Mouse (Mus musculus) spleen, postnatal 36 days (tissue): ENCODE results near the gene Pdss2.
"Not testable (repeated sequence)": the region's sequence is repeated elsewhere in the genome, so short reads cannot be mapped to it uniquely, and the experiment has no call there.

Experiments used
- DNase-seq, 2 experiments: peaks; one replicate each; pipeline ENCODE4 v3.0.0; 2022; ENCODE audit warnings: low spot score in 2 of 2, mixed read lengths in 1 of 2

Pdss2 gene

DNA sequence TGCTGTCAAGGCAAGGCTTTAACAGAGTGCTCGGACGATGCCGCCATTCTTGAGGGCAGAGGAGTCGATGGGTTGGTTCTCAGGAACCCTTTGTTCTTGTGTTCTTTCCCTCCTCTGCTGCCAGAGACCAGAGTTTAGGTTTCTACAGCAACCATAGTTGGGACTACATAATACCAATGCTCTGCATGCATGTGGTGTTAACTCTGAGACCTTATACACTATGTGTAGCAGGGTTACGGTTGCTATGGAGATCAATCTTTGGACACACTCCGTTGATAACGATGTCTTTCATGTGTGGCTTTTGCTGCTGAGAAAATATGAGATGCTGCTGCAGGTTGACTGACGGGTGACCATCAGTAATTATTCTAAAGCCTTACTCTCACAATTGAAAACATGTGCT is 20.9 kb downstream of the Pdss2 start:
- DNase-seq: no peak

GRCm38 (mm10) chr10:43244262-43244806 is 23.0 kb downstream of the Pdss2 start:
- DNase-seq: no peak

- no peak for DNase-seq
These were observed 24.3 kb downstream of the Pdss2 start for GRCm38 (mm10) chr10:43245461-43246200.

DNA sequence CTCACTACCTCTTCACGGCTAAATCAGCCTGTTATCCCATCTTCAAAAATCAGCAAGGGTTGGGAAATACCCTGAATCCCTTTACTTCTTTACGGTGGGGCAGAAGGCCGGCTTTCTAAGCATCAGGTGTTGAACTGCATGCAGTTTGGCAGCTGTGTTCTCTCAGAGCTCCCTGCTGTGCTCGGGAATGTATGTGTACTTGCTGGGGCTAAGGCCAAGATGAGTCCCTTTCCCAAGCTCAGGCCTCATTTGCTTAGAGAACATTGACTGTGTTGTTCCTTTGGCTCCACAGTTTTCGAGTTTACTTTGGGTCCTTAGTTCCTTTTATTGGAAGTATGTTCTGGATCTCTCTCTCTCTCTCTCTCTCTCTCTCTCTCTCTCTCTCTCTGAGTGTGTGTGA is 26.7 kb downstream of the Pdss2 start:
- no peak for DNase-seq

DNA sequence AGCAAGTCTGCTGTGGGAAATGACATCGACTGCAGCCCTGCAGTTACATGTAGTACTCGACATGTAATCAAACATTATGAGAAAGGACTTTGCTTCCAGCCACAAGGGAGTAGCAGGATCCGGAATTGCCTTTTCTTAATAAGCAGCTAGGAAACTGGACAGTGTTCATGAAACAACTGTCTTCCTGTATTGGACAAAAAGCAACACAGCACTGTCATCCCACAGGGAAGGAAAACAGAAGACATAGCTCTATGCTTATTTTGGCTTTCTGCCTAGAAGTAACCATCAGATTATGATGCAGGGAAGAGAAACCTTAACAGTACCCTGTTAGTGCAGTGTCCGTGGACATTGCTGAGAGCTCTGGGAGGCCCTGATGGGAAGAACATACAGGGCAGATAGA is 31.0 kb downstream of the Pdss2 start:
- no peak for DNase-seq

DNA sequence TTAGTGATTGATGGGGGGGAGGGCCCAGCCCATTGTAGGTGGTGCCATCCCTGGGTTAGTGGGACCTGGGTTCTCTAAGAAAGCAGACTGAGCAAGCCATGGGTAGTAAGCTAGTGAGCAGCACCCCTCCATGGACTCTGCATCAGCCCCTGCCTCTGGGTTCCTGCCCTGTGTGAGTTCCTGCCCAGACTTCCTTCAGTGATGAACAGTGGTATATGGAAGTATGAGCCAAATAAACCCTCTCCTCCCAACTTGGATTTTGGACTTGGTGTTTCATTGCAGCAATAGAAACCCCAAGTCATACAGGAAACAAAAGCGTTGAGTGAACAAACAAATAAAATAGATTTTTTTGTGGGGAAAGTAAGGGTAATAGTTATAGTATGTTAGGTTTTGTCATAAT is 35.7 kb downstream of the Pdss2 start:
- not testable (repeated sequence) for DNase-seq

GRCm38 (mm10) chr10:43257500-43257899 is 36.2 kb downstream of the Pdss2 start:
- not testable (repeated sequence) for DNase-seq

DNA sequence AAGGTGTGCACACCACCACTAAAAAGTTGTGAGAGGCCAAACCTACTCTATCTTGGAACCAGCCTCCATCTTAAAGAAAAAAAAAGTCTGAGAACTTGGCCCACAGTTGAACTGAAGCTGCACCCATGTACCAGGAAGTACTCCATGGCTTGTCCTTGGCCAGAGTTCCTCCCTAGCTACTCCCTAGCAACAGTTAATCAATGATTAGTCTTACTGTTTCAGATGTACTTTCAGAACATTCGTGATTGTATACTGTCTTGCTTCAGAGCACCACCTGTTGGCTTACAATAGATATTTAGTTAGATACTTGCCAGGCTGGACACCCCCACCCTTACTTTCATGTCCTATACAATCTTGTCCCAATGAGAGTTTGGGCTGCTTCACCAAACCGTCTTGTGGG is 50.0 kb downstream of the Pdss2 start:
- DNase-seq: no peak

- no peak for DNase-seq
These were observed 51.1 kb downstream of the Pdss2 start for GRCm38 (mm10) chr10:43272381-43272780.

DNA sequence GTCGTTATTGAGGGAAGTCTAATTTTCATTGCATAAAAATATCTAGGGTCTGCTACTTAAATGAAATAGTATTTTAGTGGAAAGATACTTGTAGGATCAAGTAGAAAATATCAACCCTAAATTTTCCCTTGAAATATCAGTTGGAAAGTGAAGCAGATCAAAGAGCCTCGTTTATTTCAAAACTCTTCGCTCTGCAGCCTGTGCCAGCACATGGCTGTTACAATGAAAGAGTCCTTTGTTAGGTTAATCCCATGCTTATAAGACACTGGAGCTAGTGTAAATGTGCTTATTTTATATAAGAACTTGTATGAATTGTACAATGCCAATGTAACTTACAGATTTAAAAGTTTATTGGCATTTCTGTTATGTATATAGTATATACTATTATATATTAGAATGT is 51.8 kb downstream of the Pdss2 start:
- DNase-seq: no peak

GRCm38 (mm10) chr10:43275446-43275845 is 54.2 kb downstream of the Pdss2 start:
- DNase-seq: no peak

- DNase-seq: no peak
These were observed 54.9 kb downstream of the Pdss2 start for GRCm38 (mm10) chr10:43276116-43276659.

DNA sequence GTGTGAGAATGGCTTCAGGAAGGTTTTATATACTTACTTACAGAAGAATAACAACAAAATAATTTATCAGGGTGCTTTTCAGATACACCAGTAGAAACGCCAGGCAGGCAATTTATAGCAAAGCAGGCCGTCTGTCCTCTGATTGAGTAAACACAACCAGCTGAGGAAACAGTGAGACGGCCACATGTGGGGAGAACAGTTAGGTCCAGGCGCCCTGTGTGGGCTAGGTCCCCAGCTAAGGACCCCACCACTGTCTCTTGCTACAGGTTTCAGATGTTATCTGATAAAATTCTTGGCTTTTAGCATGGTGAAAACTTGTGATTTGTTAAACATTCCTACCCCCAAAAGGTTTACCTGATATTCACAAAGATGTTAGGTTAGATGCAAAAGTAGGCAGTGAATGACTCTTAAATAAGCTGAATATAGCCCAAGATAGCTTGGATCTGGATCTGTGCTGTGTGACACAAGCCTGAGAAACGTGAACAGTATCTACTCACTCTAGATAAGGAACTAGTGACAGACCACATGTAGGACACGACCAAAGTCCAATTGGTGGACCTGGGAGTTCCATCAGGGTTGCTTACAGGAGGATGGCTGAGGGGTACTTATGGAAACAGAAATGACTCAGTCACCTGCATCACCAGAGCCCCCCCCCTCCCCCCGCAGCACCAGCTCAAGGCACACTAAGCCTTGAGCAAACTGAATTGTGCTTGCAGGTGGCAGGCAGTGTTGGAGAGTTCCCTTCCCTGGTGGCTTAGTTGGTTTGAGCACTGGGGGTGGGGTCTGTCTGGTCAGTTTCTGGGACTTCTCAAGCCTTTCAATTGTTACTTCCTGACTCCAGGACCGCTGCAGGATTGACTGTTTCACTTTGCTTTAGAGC is 56.2 kb downstream of the Pdss2 start:
- no peak for DNase-seq

- DNase-seq: no peak
These were observed 58.5 kb downstream of the Pdss2 start for GRCm38 (mm10) chr10:43279637-43280288.

DNA sequence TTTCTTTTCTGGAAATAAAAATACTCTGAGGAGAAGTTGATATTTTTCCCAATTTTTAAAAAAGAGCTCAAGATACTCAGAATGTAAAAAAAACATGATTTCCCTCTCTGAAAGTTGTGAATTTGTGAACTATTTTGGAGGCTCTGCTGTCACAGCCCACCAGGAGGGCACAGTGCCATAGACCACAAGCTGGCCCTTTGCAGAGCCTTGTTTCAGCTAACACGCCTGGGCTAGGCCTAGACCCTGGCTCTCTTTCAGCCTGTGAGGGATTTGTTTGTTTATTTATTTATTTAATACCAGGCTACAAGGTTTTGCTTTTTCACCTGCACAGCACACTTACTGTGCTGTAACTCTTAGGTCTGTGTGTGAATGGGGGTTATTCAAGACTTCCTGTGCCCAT is 64.3 kb downstream of the Pdss2 start:
- no peak for DNase-seq

- DNase-seq: no peak
These were observed 69.4 kb downstream of the Pdss2 start for GRCm38 (mm10) chr10:43290638-43291230.

DNA sequence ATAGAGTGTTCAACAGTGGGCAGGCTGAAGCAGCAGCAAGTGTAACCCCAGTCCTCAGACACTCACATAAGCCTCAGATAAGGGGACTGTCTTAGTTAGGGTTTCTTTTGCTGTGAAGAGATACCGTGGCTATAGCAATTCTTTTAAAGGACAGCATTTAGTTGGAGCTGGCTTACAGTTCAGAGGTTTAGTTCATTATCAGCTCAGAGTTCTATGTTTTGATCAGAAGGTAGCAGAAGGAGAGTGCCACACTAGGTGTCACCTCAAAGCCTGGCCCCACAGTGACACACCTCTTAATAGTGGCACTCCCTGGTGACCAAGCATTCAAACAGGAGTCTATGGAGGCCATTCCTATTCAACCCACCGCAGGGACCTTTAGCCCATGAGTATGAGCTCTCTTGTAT is 70.0 kb downstream of the Pdss2 start:
- DNase-seq: no peak

DNA sequence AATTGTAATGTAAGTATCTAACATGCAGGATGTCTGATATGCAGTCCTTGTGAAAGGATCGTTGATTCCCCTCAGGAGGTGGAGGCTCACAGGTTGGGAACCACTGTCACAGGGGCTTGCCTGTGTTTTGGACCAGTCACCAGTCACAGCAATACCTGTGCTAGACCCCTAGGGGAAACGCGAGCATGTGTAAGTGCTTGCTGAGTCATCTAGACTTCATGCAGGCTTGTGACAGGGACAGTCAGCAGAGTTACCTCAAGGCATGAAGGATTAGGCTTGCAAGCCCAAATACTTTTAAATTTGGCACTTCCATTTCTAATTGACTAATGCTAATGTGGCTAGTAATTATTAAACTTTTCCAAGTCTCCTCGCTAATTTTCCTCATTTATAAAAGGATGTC is 71.2 kb downstream of the Pdss2 start:
- no peak for DNase-seq

DNA sequence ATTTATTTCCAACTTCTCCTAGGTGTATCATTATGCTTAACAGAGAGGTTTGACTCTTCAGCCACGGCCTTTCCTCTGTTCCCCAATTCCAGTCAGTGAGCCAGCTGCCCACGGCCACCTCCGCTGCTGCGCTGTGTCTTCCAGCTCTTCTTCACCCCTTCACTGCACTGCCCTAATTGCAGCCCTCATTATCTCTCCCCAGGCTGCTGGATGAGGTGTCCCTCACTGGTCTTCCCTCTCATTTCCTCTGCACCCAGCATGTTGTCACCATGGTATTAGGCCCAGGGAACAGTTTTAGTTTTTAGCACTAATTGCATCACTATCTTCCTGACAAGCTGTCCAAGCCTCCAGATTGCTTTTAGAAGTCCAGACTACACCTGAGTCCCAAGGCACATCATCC is 73.0 kb downstream of the Pdss2 start:
- no peak for DNase-seq

GRCm38 (mm10) chr10:43308105-43308810 is 87.0 kb downstream of the Pdss2 start:
- no peak for DNase-seq
